Mouse (Mus musculus) intestine, embryonic 16.5 days (tissue): ENCODE measurements around the gene Wdtc1. TPM values are rescaled to one million over a fixed set of nuclear protein-coding genes. Genes with fewer than 3 reads are reported as not detected.

Source experiments
- ATAC-seq: fragments of 200-750 bp; cut with Nextera tagmentation; 2 replicates; pipeline ENCODE4 v1.8.0; 2017; ENCODE audit warnings: moderate TSS enrichment, moderate library complexity
- H3K27ac ChIP-seq: fragments of 300-500 bp; sonication (generic); 2 replicates; pipeline ENCODE4 v1.5.1; 2014; ENCODE audit warnings: mild to moderate bottlenecking, low read length
- H3K27me3 ChIP-seq: fragments of 300-500 bp; sonication (generic); replicated peaks from 2 replicates; pipeline ENCODE4 v1.6.1; 2014; ENCODE audit warnings: low read length, control low read depth, mixed read lengths; ENCODE audit not compliant: control insufficient read depth, insufficient read depth
- H3K36me3 ChIP-seq: fragments of 300-500 bp; sonication (generic); 2 replicates; pipeline ENCODE4 v1.6.1; 2014; ENCODE audit warnings: low read length, control low read depth; ENCODE audit not compliant: control insufficient read depth, insufficient read depth
- H3K4me1 ChIP-seq: fragments of 300-500 bp; sonication (generic); 2 replicates; pipeline ENCODE4 v1.6.1; 2014; ENCODE audit warnings: low read length, control low read depth, mixed read lengths; ENCODE audit not compliant: control insufficient read depth, insufficient read depth
- H3K4me2 ChIP-seq: fragments of 300-500 bp; sonication (generic); 2 replicates; pipeline ENCODE4 v1.6.1; 2014; ENCODE audit warnings: low read depth, low read length, control low read depth
- H3K4me3 ChIP-seq: fragments of 300-500 bp; sonication (generic); 2 replicates; pipeline ENCODE4 v1.5.1; 2014; ENCODE audit warnings: mild to moderate bottlenecking, low read length
- H3K9ac ChIP-seq: fragments of 300-500 bp; sonication (generic); 2 replicates; pipeline ENCODE4 v1.6.1; 2014; ENCODE audit warnings: low read depth, low read length
- H3K9me3 ChIP-seq: fragments of 300-500 bp; sonication (generic); 2 replicates; pipeline ENCODE4 v1.6.1; 2016; ENCODE audit warnings: low read length, control low read depth; ENCODE audit not compliant: control insufficient read depth
- WGBS: fragments of 180-500 bp; shearing (Covaris S2); extraction: QIAGEN DNeasy Blood & Tissue Kit; methylation state at CpG from one replicate; pipeline ENCODE4 v1.1.7; 2014; 5-methylcytosine and 5-hydroxymethylcytosine counted together
- polyA plus RNA-seq: library from polyadenylated mRNA; unstranded; fragments of >200 nt; fragmentation: Nextera tagmentation; extraction: Ambion mirVana; gene quantifications from 2 replicates; pipeline ENCODE4 v1.2.1, GENCODE M21; 2015

The Wdtc1 gene
- polyA plus RNA-seq, 1 experiment from 2014 or later, result 11.4 TPM

DNA sequence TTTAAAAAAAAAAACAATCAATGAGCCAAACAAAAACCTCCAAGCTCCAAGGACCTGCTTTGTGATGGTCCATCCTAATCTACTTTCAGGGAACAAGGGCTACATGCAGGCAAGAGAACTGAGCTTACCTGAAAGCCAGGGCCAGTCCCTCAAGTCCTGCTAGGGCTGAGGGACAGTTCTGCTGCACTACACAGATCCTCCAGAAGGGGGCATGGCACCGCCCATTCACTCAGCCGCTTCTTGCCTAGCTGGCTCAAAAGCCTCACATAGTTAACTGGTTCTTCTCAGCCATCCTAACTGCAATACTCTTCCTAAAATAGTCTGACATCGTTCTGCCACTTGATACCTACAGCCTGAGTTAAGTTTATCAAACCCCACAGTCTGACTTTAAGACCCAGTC is 46.0 kb downstream of the Wdtc1 start:
- Histone ChIP-seq H3K9ac (no peak overlapping the region), H3K4me3 (no peak overlapping the region), H3K4me1 (no peaks in the 10 kb centered on the region), H3K27ac (no peak overlapping the region), H3K9me3 (no peaks in the 10 kb centered on the region), H3K36me3 (no peaks in the 10 kb centered on the region), H3K27me3 (no peaks in the 10 kb centered on the region), H3K4me2 (no peak overlapping the region)
- no peak for ATAC-seq
- WGBS, result 40% methylated on average over 3 of the region's 3 CpGs

DNA sequence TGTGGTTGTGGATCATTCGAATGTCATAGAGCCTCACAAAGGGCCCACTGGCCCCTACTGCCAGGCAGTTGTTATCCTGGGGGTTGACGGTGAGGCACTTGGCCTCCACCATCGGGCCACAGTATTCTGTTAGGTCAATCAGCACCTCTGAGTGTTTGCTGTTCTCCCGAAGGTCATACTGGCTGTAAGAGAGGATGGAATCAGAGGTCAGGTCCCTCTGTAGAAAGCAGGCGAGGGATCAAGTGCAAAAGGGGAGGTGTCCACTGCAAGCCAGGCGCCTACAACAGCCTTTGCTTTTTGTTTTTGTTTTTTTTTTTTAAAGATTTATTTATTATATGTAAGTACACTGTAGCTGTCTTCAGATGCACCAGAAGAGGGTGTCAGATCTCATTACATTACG is 47.5 kb downstream of the Wdtc1 start:
- 90% methylated on average over 7 of the region's 7 CpGs for WGBS
- H3K27me3 ChIP-seq, result no peaks in the 10 kb centered on the region
- H3K4me1 ChIP-seq, result no peaks in the 10 kb centered on the region
- ATAC-seq, result no peak
- H3K27ac ChIP-seq, result no peak overlapping the region
- H3K9ac ChIP-seq, result no peak overlapping the region
- H3K36me3 ChIP-seq, result 0 out of 2 replicates have a peak, but pooled peaks cover 2% of the 10 kb centered on the region
- H3K4me3 ChIP-seq, result no peak overlapping the region
- H3K9me3 ChIP-seq, result no peaks in the 10 kb centered on the region
- no peak overlapping the region for H3K4me2 ChIP-seq

- Histone ChIP-seq H3K27me3 (no peaks in the 10 kb centered on the region), H3K4me1 (no peaks in the 10 kb centered on the region), H3K27ac (no peak overlapping the region), H3K36me3 (0 out of 2 replicates have a peak, but pooled peaks cover 3% of the 10 kb centered on the region), H3K4me2 (no peak overlapping the region), H3K9ac (no peak overlapping the region), H3K4me3 (no peak overlapping the region), H3K9me3 (no peaks in the 10 kb centered on the region)
- WGBS, result 90% methylated on average over 7 of the region's 7 CpGs
- no peak for ATAC-seq
These were observed 48.5 kb downstream of the Wdtc1 start for GRCm38 (mm10) chr4:133304770-133305169.

DNA sequence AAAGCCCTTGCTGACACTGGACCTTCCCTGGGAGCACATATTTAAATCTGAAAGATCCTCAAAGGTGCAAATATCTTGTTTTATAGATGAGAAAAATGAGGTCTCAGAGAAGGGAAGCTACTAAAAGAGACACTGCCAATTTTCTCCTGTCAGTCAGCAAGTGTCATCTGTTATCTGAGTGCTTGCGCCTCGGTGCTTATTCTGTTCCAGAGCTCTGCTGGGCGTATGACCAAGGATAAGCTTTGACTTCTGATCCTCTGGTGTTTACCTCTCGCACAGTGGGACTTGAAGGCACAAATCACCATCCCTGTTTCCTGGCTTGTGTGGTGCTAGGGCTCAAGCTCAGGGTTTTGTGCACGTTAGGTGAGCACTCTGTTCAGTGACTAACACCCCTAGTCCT is 50.6 kb downstream of the Wdtc1 start:
- peaks cover 7% of the 10 kb centered on the region for H3K4me1 ChIP-seq
- H3K36me3 ChIP-seq, result 0 out of 2 replicates have a peak, but pooled peaks cover 3% of the 10 kb centered on the region
- no peak overlapping the region for H3K4me2 ChIP-seq
- H3K27ac ChIP-seq, result no peak overlapping the region
- WGBS, result 78% methylated on average over 5 of the region's 5 CpGs
- H3K4me3 ChIP-seq, result no peak overlapping the region
- no peak overlapping the region for H3K9ac ChIP-seq
- H3K27me3 ChIP-seq, result no peaks in the 10 kb centered on the region
- no peaks in the 10 kb centered on the region for H3K9me3 ChIP-seq
- no peak for ATAC-seq

DNA sequence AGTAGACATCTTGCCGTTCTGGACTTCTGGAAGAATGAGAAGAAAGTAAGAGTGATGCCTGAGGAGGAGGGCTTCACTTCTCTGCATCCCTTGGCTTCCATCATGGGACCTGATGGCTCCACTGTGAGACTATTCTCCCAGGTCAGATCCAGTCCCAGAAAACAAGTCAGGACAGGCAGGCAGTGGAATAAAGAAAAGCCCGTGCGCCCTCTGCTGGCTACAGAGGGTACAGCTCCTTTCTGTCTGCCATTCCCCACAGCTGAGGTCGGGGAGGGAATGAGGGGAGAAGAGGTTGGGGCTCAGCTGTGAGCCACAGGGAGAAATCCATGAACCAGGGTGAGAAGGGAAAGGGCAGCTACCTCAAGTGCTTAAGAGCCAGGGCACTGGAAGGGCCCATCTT is 51.5 kb downstream of the Wdtc1 start:
- WGBS, result 25% methylated on average over 4 of the region's 4 CpGs
- no peak overlapping the region for H3K4me2 ChIP-seq
- H3K9ac ChIP-seq, result no peak overlapping the region
- H3K4me3 ChIP-seq, result no peak overlapping the region
- H3K36me3 ChIP-seq, result 0 out of 2 replicates have a peak, but pooled peaks cover 3% of the 10 kb centered on the region
- H3K9me3 ChIP-seq, result no peaks in the 10 kb centered on the region
- peaks cover 7% of the 10 kb centered on the region for H3K4me1 ChIP-seq
- H3K27ac ChIP-seq, result no peak overlapping the region
- no peak for ATAC-seq
- H3K27me3 ChIP-seq, result no peaks in the 10 kb centered on the region

DNA sequence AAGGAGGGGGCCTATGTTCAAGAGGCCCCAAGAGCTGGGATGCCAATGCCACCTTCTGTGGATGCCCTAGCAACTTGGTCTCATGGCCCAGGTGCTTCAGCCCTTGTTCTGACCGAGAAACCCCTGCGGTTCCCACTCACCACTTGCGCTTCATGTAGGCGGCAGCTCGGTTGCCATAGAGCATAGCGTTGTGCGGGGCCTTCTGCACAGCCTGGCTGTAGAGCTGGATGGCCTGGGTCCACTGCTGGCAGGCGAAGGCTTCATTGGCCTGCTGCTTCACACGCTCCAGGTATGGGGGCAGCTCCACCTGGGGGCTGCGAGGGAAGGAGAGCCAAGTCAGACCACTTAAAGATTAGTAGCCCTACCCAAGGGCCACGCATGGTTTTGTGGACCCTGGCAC is 52.9 kb downstream of the Wdtc1 start:
- no peak overlapping the region for H3K9ac ChIP-seq
- H3K9me3 ChIP-seq, result no peaks in the 10 kb centered on the region
- no peak overlapping the region for H3K4me3 ChIP-seq
- H3K4me1 ChIP-seq, result peaks cover 7% of the 10 kb centered on the region
- no peak for ATAC-seq
- no peak overlapping the region for H3K4me2 ChIP-seq
- H3K36me3 ChIP-seq, result peaks cover 8% of the 10 kb centered on the region; the same call in 1 of the 2 replicates
- H3K27me3 ChIP-seq, result no peaks in the 10 kb centered on the region
- H3K27ac ChIP-seq, result no peak overlapping the region
- WGBS, result 88% methylated on average over 11 of the region's 11 CpGs

DNA sequence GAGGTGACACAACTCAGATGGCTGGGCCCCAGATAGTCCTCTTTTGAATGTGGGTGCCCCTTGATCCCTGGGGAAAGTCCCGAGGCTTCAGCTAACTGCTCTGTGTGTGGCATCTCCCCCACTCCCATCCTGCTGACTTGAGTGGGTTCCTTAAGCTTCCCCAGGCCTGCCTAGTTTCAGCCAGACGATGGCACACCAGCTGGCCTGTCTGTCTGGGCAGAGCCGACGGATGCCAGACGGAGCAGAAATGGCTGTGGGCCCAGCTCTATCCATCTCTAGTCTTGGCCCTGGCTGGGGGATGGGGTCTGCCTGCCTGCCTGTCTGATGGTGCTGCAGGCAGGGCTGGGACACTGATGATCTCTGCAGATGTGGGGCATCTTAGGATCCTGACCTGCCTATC is 53.6 kb downstream of the Wdtc1 start:
- Histone ChIP-seq H3K27me3 (no peaks in the 10 kb centered on the region), H3K9me3 (no peaks in the 10 kb centered on the region), H3K4me2 (no peak overlapping the region), H3K4me3 (no peak overlapping the region), H3K9ac (no peak overlapping the region), H3K4me1 (peaks cover 7% of the 10 kb centered on the region), H3K36me3 (peaks cover 12% of the 10 kb centered on the region; the same call in 1 of the 2 replicates), H3K27ac (no peak overlapping the region)
- ATAC-seq, result no peak
- WGBS, result 47% methylated on average over 5 of the region's 5 CpGs

DNA sequence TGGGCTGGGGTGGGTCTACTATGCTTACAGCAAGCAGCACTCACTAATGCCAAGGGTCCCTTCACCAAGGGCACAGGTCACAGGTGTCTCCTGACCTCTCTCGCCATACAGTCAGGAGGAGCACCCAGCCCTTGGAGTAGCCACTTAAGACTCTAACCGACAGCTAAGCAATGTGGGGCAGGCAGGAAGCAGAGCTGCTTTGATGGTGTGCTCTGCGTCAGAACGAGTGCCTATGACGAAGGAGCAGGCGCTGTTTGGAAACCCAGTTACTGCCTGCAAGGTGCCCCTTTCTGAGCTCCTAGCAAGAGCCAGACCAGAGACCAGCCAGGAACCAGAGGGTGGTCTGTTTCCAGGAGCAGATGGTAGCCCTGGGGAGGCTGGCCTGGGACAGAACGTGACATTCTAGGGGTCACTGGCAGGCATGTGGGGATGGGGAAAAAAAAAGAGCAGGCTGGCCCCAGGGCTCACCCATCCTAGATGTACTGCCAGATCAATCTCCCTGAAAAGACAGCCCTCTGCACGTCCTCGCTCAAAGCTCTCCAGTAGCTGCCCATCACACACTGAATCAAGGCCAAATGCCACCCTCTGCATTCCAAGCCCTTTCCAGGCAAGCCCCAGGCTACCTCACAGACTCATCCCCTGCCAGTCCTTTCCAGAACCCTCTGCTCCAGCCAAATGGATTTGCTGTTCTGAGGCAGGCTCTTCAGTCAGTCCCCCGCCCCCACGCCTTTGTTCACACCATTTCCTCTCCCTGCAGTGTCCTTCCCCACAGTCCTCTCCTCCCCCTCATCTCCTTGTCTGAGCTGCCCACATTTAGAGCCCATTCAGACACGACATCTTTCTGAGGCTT is 54.5 kb downstream of the Wdtc1 start:
- WGBS, result 52% methylated on average over 12 of the region's 12 CpGs
- Histone ChIP-seq H3K27me3 (no peaks in the 10 kb centered on the region), H3K9ac (0 out of 2 replicates have a peak overlapping the region, but pooled peaks have one; percentile 16), H3K9me3 (no peaks in the 10 kb centered on the region), H3K4me2 (no peak overlapping the region), H3K36me3 (peaks cover 12% of the 10 kb centered on the region; the same call in 1 of the 2 replicates), H3K4me3 (no peak overlapping the region), H3K27ac (peak overlapping the region; percentile 57), H3K4me1 (peaks cover 7% of the 10 kb centered on the region)
- ATAC-seq, result no peak

GRCm38 (mm10) chr4:133297801-133298238 is 55.5 kb downstream of the Wdtc1 start:
- ATAC-seq, result peak; percentile 82
- H3K27ac ChIP-seq, result peak overlapping the region; percentile 57

More at GRCm38 (mm10) chr4:133297801-133298238, 55.5 kb downstream of the Wdtc1 start:
- Histone ChIP-seq H3K9me3 (no peaks in the 10 kb centered on the region), H3K36me3 (peaks cover 12% of the 10 kb centered on the region; the same call in 1 of the 2 replicates), H3K4me2 (no peak overlapping the region), H3K9ac (0 out of 2 replicates have a peak overlapping the region, but pooled peaks have one; percentile 17), H3K4me1 (peaks cover 16% of the 10 kb centered on the region), H3K4me3 (no peak overlapping the region), H3K27me3 (no peaks in the 10 kb centered on the region)
- under 1% methylated on average over 5 of the region's 5 CpGs for WGBS
